Mouse (Mus musculus) left cerebral cortex, adult 9 months (tissue): ENCODE data around the gene Actl6a.
"Not testable (repeated sequence)": the region's sequence is repeated elsewhere in the genome, so short reads cannot be mapped to it uniquely, and the experiment has no call there.

Source experiments
- DNase-seq, 2 experiments: peaks; one replicate each; pipeline ENCODE4 v3.0.0; 2022; ENCODE audit warnings: low spot score in 2 of 2

Gene Actl6a

DNA sequence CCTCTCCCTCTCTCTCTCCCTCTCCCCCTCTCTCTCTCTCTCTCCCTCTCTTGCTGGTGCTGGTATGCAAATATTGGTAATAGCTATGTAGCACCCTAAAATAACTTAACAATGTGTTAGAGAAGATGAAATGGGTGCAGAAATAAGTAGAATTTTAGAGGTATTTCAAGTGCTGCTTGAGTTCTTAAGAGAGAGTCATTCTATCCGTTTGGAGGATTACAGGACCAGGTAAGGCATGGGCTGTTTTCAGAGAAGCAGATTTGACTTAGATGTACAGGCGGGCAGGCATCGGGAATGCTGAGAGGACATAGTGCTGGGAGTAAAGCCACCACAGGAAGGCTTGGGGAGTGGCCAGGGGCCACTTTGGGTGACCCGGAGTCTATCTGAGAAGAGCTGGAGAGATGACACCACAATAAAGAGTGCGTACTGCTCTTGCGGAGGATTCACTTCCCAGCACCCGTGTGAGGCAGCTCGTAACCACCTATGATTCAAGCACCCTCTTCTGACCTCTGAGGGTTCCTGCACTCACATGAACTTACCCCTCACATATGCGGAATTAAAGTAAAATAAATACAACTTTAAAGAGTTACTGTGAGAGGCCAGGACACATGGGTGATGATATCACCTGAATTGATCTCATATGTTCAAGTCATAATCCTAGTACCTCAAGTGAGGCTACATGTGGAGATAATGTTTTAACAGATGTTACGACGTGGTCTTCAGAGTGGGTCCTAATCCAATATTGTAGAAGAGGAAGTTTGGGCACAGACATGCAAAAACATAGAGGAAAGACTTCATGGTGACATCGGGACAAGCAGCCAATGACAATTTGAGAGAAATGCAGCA lies 11.1 kb upstream of the Actl6a start:
- no peak for DNase-seq

GRCm38 (mm10) chr3:32695583-32695980 lies 10.5 kb upstream of the Actl6a start:
- DNase-seq: no peak

GRCm38 (mm10) chr3:32698228-32698863 lies 7.8 kb upstream of the Actl6a start:
- DNase-seq: peak; percentile 80 to 98

GRCm38 (mm10) chr3:32704021-32704420 lies 2.1 kb upstream of the Actl6a start:
- not testable (repeated sequence) for DNase-seq

DNA sequence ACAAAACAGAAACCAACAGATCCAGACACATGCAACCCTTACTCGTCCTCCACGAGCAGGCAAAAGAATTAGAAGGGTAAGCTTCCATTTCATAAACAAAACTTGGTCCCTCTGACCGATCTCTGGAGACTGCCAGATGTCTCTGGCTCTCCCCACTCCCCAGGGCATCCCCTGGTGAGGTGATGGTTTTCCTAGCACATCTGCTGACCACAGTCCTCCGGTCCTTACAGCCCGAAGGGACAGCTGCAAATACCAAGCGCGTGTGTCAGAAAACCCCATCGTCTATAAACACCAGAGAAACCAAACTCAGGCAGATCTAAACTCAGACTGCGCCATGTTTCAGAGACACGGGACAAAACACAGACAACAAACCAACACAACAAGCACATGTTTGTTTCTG lies 1.5 kb upstream of the Actl6a start:
- not testable (repeated sequence) for DNase-seq

DNA sequence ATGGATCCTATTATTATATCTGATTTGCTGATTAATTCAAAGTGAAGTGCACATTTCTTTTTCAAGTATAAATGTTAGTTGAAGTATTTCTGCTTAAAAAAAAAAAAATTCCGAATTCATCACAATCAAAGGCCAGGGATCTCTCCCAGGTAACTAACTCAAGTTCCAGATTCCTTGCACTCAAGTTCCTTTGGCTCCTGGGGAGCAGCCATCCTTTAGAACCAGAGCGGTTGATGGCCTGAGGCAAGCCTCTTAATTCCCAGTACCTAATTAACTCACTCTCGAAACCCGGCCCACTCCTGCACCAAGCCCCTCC lies 1.9 kb downstream of the Actl6a start:
- no peak for DNase-seq

DNA sequence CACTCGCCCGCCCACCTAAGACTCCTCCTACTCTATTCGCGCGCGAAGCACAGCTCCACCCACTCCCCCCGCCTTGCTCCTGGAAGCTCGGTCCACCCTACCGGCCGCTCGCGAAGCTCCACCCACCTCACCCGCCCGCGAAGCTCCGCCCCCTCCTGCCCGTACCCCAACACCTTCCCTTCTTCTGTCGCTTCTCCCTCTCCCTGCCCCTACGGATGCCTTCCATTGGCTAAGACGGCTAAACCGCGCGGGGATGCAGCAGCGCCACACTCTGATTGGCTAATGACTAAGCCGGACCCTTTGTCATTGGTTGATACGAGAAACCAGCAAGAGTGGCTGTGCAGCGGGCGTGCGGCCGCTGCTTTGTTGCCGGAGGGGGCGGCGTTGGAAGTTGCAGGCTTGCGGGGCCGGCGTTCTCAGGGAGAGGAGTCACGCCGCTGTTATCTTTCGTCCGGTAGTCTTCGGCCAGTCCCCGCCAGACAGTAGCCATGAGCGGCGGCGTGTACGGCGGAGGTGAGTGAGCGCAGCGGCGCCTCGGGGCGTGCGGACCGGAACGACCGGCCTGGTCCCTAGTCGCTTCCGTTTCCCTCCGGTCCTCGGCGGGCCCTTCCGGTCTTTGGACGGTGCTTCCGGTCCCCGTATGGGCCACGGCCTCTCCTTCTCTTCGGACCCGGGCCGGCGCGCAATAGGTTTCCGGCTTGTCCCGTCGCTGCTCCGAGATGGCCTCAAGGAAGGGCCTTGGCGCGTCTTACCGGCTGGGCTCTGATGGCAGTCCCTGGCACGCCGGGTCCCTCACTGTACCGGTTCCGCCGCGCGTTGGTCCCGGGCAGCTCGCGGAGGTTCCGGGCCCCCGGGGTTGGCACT lies 2.5 kb downstream of the Actl6a start:
- DNase-seq: peak; percentile 97 to 99

DNA sequence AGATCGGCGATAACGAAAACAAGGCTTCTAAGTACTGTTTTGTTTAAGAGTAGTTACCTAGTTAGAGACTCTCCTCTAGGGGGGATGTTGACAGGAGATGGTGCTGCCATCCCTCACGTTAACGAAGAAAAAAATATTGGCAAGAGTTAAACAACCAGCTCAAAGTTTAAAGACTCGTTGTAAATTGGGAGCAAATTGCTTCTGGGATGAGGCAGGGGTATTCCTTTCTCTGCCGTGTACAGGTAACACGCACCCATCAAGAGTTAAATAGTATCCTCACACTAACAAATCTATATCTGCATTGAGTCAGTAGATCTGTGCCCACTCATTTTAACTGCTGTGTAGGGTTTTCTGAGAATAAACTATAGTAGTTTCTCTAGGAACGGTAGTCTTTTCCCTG lies 3.3 kb downstream of the Actl6a start:
- no peak for DNase-seq

DNA sequence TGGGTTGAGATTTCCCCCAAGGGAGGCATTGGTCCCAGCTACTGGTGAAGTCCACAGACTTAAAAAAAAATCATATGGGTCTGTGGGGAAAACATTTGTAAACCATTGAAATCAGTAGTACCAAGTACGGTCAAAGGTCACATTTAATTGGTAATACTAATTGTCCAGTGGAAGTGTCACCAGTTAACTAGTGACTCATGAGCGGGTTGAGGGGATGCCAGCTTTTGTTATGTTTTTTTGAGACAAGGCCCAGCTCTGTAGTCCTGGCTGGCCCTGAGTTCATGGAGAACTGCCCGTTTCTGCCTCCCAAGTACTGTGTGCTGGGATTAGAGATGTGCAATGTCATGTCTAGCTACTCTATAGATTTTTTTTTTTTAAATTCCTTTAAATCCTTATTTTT lies 7.6 kb downstream of the Actl6a start:
- DNase-seq: no peak

- not testable (repeated sequence) for DNase-seq
Measured at GRCm38 (mm10) chr3:32717403-32717802, 11.3 kb downstream of the Actl6a start.

- DNase-seq: no peak
Measured at GRCm38 (mm10) chr3:32718271-32718670, 12.2 kb downstream of the Actl6a start.

DNA sequence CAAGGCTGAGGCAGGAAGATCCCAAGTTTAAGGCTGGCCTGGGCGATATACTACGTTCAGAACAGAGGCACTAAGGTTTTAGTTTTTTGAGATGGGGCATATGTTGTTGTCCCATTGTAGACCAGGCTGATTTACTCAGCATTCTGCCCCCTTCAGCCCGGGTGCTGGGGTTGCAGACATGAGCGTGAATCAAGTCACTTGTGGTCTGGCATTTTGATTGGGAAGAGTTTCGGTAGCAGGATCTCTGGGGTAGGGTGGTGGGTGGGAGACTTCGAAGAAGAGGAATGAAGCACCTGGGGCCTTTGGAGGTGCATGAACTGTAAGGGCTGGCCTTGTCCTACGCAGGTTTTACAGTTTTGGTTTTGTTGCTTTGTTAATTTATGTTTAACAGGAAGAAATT lies 18.1 kb downstream of the Actl6a start:
- no peak for DNase-seq

- no peak for DNase-seq
Measured at GRCm38 (mm10) chr3:32725951-32726350, 19.9 kb downstream of the Actl6a start.

DNA sequence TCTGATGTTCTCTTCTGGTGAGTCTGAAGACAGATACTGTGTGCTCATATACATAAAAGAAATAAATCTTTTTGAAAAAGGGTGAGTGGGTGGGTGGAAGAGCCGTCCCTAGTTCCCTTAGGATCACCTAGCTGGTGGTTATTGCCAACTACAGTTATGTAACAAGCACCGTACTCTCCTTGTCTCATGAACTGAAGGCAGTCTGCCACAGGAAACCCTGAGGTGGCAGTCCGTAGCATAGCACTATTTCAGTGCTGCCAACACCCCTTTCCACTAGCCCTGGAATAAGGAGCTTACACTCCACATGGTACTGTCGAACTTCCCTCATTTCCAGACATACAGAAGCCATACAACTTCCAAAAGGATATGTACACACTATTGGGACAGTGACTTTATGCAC lies 21.8 kb downstream of the Actl6a start:
- no peak for DNase-seq

DNA sequence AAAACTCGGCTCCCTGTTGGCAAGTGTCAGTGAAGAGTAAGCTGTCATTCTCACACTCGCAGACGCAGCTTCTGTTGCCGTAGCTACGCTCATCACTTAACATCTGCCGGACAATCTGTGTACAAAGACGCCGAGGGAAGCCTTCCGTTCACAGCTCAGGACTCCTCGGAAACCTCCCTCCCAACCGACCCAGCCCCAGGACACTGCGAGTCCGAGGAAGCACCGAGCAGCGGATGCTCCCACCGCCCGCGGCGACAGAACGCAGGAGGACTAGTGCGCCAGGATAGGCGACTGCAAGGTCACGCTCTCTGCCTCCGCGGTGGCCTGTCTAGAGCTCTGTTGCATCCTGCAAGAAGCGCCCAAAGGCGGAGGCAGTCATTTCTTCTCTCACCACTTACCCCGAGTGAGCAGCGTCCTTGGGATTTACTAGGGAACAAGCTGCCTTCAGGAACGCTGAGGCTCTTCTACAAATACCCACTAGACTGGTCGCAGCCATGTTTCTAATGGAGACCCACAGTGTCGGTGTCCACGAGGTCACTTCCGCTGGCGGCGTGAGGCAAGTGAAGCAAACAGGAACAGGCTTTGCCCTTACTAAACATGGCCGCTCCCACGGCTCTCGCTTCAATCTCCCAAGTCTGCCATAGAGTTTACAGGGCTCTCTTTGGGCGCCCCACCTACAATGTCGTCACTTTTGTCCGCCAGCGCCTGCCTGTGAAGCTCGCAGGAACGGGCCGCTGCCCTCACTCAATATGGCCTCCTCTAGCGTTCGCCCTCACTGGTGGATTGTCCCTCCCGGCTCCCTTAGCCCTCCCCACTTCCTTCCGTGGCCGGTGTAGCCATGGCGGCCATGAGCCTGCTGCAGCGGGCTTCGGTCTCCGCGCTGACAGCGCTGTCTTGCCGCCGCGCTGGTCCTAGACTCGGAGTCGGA lies 30.4 kb downstream of the Actl6a start, which contains the start of gene Ndufb5:
TSS of gene Ndufb5 (plus strand) at position 747 of the 928 bp plus-strand sequence.
- peak; percentile 98 to 100 for DNase-seq

- DNase-seq: no peak
Measured at GRCm38 (mm10) chr3:32737172-32737655, 31.1 kb downstream of the Actl6a start, which contains the start of gene Mrpl47. Gene Mrpl47 (minus strand): TSS chr3:32737605.

- no peak for DNase-seq
Measured at GRCm38 (mm10) chr3:32738549-32738948, 32.5 kb downstream of the Actl6a start.

DNA sequence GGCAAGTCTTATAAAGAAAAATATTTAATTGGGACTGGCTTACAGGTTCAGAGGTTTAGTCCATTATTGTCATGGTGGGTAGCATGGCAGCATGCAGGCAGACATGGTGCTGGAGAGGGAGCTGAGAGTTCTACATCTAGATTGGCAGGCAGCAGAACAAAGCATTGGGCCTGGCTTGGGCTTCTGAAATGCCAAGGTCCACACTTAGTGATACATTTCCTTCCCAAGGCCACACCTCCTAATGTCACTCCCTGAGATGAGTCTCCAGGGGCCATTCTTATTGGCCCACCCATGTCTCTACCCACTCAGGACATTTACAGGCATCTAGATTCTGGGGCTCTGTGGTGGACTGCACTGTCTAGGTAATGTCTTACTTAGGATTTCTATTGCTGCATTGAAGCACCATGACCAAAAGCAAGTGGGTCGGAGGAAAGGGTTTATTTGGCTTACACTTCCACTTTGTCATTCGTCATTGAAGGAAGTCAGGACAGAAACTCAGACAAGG lies 36.2 kb downstream of the Actl6a start:
- DNase-seq: no peak

DNA sequence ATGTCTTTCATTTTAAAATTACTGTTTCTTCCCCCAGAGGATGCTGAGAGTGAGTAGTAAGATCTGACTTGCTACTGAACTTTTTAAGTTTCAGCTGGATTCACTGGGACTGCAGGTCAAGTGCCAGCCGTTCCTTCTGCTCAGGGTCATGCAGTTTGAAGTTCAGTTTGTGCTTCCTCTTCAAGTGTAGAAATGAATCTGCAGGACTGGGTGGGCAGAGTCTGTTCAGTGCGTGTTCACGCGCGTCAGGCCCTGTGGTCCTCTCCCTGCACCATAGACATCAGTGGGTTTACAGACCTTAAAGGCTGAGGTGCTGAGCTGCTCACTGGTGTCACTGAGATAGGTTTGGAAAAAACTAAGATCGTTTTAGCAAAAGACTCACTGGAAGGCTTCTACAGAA lies 38.9 kb downstream of the Actl6a start:
- no peak for DNase-seq

DNA sequence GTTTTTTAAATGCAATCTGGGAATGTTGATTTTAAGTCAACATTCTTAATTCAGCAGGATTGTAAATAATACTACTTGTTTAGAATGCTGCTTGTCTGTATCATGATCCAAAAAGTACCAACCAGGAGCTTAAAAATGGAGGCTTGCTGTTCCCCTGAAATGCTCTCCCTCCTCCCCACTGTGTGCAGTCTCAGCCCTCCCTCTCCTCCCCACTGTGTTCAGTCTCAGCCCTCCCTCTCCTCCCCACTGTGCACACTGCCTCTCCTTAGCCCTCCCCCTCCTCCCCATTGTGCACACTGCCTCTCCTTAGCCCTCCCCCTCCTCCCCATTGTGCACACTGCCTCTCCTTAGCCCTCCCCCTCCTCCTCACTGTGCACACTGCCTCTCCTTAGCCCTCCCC lies 39.3 kb downstream of the Actl6a start:
- not testable (repeated sequence) for DNase-seq

DNA sequence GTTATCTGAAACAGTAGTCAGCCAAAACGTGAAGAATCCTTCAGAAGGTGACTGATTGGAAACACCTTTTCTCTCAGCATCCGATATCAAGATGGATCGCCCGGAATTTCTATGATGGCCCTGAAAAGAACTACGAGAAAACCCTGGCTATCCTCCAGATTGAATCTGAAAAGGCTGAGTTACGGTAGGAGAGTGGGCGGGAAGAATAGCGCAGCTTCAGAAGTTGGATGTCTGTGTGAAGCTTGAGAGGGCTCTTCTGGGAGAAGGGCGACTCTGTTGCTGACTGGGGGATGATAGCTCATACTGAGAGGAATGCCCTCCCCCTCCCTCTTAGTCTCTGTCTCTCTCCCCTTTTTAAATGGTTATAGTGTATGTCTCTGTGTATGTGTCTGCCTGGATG lies 42.3 kb downstream of the Actl6a start:
- peak in 1 of 2 experiments; percentile 11 for DNase-seq
